Mouse (Mus musculus): ENCODE measurements at regions not wholly inside any gene's neighbourhood (a gene's known extent, or its start where the extent isn't known, plus 50 kb on each side); places are given as distances from the start of the nearest gene placed in this dataset.

- TF ChIP-seq EP300 (IDR thresholded peaks at IDR 0.05; ENCODE audit: insufficient read depth, low read depth, low read length) (no peak), CTCF (IDR thresholded peaks at IDR 0.05; ENCODE audit: low read depth, low read length) (no peak)
Measured at GRCm38 (mm10) chr10:46905337-46905736, 1327.7 kb downstream of the Hace1 start.
